Mouse (Mus musculus) kidney, embryonic 15.5 days (tissue): ENCODE measurements around the gene Bche. TPM values are rescaled to one million over a fixed set of nuclear protein-coding genes. Genes with fewer than 3 reads are reported as not detected.

ENCODE experiments used
- ATAC-seq: fragments of 200-750 bp; cut with Nextera tagmentation; replicated peaks from 2 replicates; pipeline ENCODE4 v1.8.0; 2017; ENCODE audit warnings: moderate TSS enrichment; ENCODE audit not compliant: low FRiP score
- H3K27ac ChIP-seq: fragments of 300-500 bp; sonication (generic); 2 replicates; pipeline ENCODE4 v1.5.1; 2015; ENCODE audit warnings: mild to moderate bottlenecking, inconsistent platforms
- H3K27me3 ChIP-seq: fragments of 300-500 bp; sonication (generic); 2 replicates; pipeline ENCODE4 v1.6.1; 2015; ENCODE audit warnings: inconsistent platforms
- H3K36me3 ChIP-seq: fragments of 300-500 bp; sonication (generic); 2 replicates; pipeline ENCODE4 v1.6.1; 2015; ENCODE audit warnings: inconsistent platforms
- H3K4me1 ChIP-seq: fragments of 300-500 bp; sonication (generic); 2 replicates; pipeline ENCODE4 v1.6.1; 2015; ENCODE audit warnings: inconsistent platforms
- H3K4me2 ChIP-seq: fragments of 300-500 bp; sonication (generic); 2 replicates; pipeline ENCODE4 v1.6.1; 2015; ENCODE audit warnings: moderate library complexity, mild to moderate bottlenecking, inconsistent platforms
- H3K4me3 ChIP-seq: fragments of 300-500 bp; sonication (generic); replicated peaks from 2 replicates; pipeline ENCODE4 v1.5.1; 2015; ENCODE audit warnings: mild to moderate bottlenecking, inconsistent platforms
- H3K9ac ChIP-seq: fragments of 300-500 bp; sonication (generic); 2 replicates; pipeline ENCODE4 v1.6.1; 2015; ENCODE audit warnings: mild to moderate bottlenecking, inconsistent platforms
- H3K9me3 ChIP-seq: fragments of 300-500 bp; sonication (generic); replicated peaks from 2 replicates; pipeline ENCODE4 v1.6.1; 2016; ENCODE audit warnings: inconsistent platforms
- WGBS: fragments of 180-500 bp; shearing (Covaris S2); methylation state at CpG from one replicate; pipeline ENCODE4 v1.1.7; 2015; ENCODE audit warnings: mixed read lengths; 5-methylcytosine and 5-hydroxymethylcytosine counted together
- polyA plus RNA-seq: library from polyadenylated mRNA; unstranded; fragments of >200 nt; fragmentation: Nextera tagmentation; extraction: Ambion mirVana; gene quantifications from 2 replicates; pipeline ENCODE4 v1.2.1, GENCODE M21; 2015

Gene Bche
- polyA plus RNA-seq, result 2.5 and 2.7 TPM in 2 replicates

GRCm38 (mm10) chr3:73708410-73708714, at the start of gene Bche:
Gene Bche, minus strand, starts transcription at chr3:73708415.
- WGBS, result 12% methylated on average over 10 of the region's 10 CpGs
- H3K36me3 ChIP-seq, result no peaks in the 10 kb centered on the region
- H3K27ac ChIP-seq, result no peak within 1 kb of the TSS
- H3K9ac ChIP-seq, result peak within 1 kb of the TSS; percentile 39; the same call in 1 of the 2 replicates
- ATAC-seq, result no peak
- H3K4me2 ChIP-seq, result peak within 1 kb of the TSS; percentile 63
- H3K4me3 ChIP-seq, result peak within 1 kb of the TSS; percentile 50
- no peaks in the 10 kb centered on the region for H3K4me1 ChIP-seq
- H3K27me3 ChIP-seq, result no peaks in the 10 kb centered on the region
- H3K9me3 ChIP-seq, result no peaks in the 10 kb centered on the region

GRCm38 (mm10) chr3:73741998-73742397, 33.8 kb upstream of the Bche start:
- no peaks in the 10 kb centered on the region for H3K9me3 ChIP-seq
- H3K4me3 ChIP-seq, result no peak overlapping the region
- no peaks in the 10 kb centered on the region for H3K4me1 ChIP-seq
- no peak overlapping the region for H3K9ac ChIP-seq
- no peak overlapping the region for H3K4me2 ChIP-seq
- H3K27ac ChIP-seq, result no peak overlapping the region
- H3K36me3 ChIP-seq, result no peaks in the 10 kb centered on the region
- H3K27me3 ChIP-seq, result no peaks in the 10 kb centered on the region
- ATAC-seq, result no peak

- no peaks in the 10 kb centered on the region for H3K9me3 ChIP-seq
- H3K36me3 ChIP-seq, result no peaks in the 10 kb centered on the region
- no peak overlapping the region for H3K9ac ChIP-seq
- H3K4me1 ChIP-seq, result no peaks in the 10 kb centered on the region
- 35% methylated on average over 2 of the region's 2 CpGs for WGBS
- no peaks in the 10 kb centered on the region for H3K27me3 ChIP-seq
- no peak for ATAC-seq
- no peak overlapping the region for H3K4me3 ChIP-seq
- no peak overlapping the region for H3K4me2 ChIP-seq
- no peak overlapping the region for H3K27ac ChIP-seq
Measured at GRCm38 (mm10) chr3:73731677-73732076, 23.5 kb upstream of the Bche start.

- no peaks in the 10 kb centered on the region for H3K9me3 ChIP-seq
- H3K27me3 ChIP-seq, result no peaks in the 10 kb centered on the region
- ATAC-seq, result no peak
- H3K9ac ChIP-seq, result no peak overlapping the region
- no peaks in the 10 kb centered on the region for H3K36me3 ChIP-seq
- 77% methylated on average over 5 of the region's 5 CpGs for WGBS
- H3K4me1 ChIP-seq, result no peaks in the 10 kb centered on the region
- H3K4me2 ChIP-seq, result no peak overlapping the region
- no peak overlapping the region for H3K27ac ChIP-seq
- H3K4me3 ChIP-seq, result no peak overlapping the region
Measured at GRCm38 (mm10) chr3:73729511-73729910, 21.3 kb upstream of the Bche start.

GRCm38 (mm10) chr3:73725711-73726110, 17.5 kb upstream of the Bche start:
- no peak overlapping the region for H3K4me2 ChIP-seq
- H3K27me3 ChIP-seq, result no peaks in the 10 kb centered on the region
- H3K9ac ChIP-seq, result no peak overlapping the region
- H3K9me3 ChIP-seq, result no peaks in the 10 kb centered on the region
- H3K27ac ChIP-seq, result no peak overlapping the region
- H3K4me3 ChIP-seq, result no peak overlapping the region
- no peaks in the 10 kb centered on the region for H3K36me3 ChIP-seq
- no peaks in the 10 kb centered on the region for H3K4me1 ChIP-seq
- ATAC-seq, result no peak

- no peaks in the 10 kb centered on the region for H3K27me3 ChIP-seq
- H3K9me3 ChIP-seq, result no peaks in the 10 kb centered on the region
- no peak for ATAC-seq
- H3K27ac ChIP-seq, result no peak overlapping the region
- 73% methylated on average over 1 of the region's 1 CpGs for WGBS
- no peaks in the 10 kb centered on the region for H3K4me1 ChIP-seq
- no peaks in the 10 kb centered on the region for H3K36me3 ChIP-seq
- no peak overlapping the region for H3K4me2 ChIP-seq
- H3K9ac ChIP-seq, result no peak overlapping the region
- no peak overlapping the region for H3K4me3 ChIP-seq
Measured at GRCm38 (mm10) chr3:73724869-73725268, 16.7 kb upstream of the Bche start.

- no peak for ATAC-seq
- H3K36me3 ChIP-seq, result no peaks in the 10 kb centered on the region
- 90% methylated on average over 1 of the region's 1 CpGs for WGBS
- no peaks in the 10 kb centered on the region for H3K9me3 ChIP-seq
- H3K4me1 ChIP-seq, result no peaks in the 10 kb centered on the region
- H3K9ac ChIP-seq, result no peak overlapping the region
- H3K27me3 ChIP-seq, result no peaks in the 10 kb centered on the region
- no peak overlapping the region for H3K4me3 ChIP-seq
- H3K27ac ChIP-seq, result no peak overlapping the region
- H3K4me2 ChIP-seq, result no peak overlapping the region
Measured at GRCm38 (mm10) chr3:73717610-73718284, 9.5 kb upstream of the Bche start.

- no peaks in the 10 kb centered on the region for H3K36me3 ChIP-seq
- ATAC-seq, result no peak
- no peak overlapping the region for H3K27ac ChIP-seq
- H3K4me1 ChIP-seq, result no peaks in the 10 kb centered on the region
- H3K4me3 ChIP-seq, result no peak overlapping the region
- no peaks in the 10 kb centered on the region for H3K9me3 ChIP-seq
- 78% methylated on average over 8 of the region's 8 CpGs for WGBS
- H3K27me3 ChIP-seq, result no peaks in the 10 kb centered on the region
- no peak overlapping the region for H3K4me2 ChIP-seq
- no peak overlapping the region for H3K9ac ChIP-seq
Measured at GRCm38 (mm10) chr3:73709871-73710270, 1.7 kb upstream of the Bche start.

- no peaks in the 10 kb centered on the region for H3K27me3 ChIP-seq
- no peaks in the 10 kb centered on the region for H3K9me3 ChIP-seq
- ATAC-seq, result peak; percentile 99
- H3K4me3 ChIP-seq, result peak overlapping the region; percentile 50
- peak overlapping the region; percentile 63 for H3K4me2 ChIP-seq
- 18% methylated on average over 20 of the region's 20 CpGs for WGBS
- no peak overlapping the region for H3K27ac ChIP-seq
- no peaks in the 10 kb centered on the region for H3K4me1 ChIP-seq
- peak overlapping the region; percentile 39; the same call in 1 of the 2 replicates for H3K9ac ChIP-seq
- H3K36me3 ChIP-seq, result no peaks in the 10 kb centered on the region
Measured at GRCm38 (mm10) chr3:73707461-73708409, 480 bp downstream of the Bche start.

GRCm38 (mm10) chr3:73706544-73706943, 1.7 kb downstream of the Bche start:
- no peaks in the 10 kb centered on the region for H3K4me1 ChIP-seq
- no peak for ATAC-seq
- H3K9me3 ChIP-seq, result no peaks in the 10 kb centered on the region
- H3K27me3 ChIP-seq, result no peaks in the 10 kb centered on the region
- H3K36me3 ChIP-seq, result no peaks in the 10 kb centered on the region
- no peak overlapping the region for H3K27ac ChIP-seq
- H3K9ac ChIP-seq, result no peak overlapping the region
- 51% methylated on average over 1 of the region's 1 CpGs for WGBS
- H3K4me2 ChIP-seq, result no peak overlapping the region
- no peak overlapping the region for H3K4me3 ChIP-seq

GRCm38 (mm10) chr3:73698889-73699288, 9.3 kb downstream of the Bche start:
- Histone ChIP-seq H3K27me3 (no peaks in the 10 kb centered on the region), H3K4me2 (no peak overlapping the region), H3K9ac (no peak overlapping the region), H3K27ac (no peak overlapping the region), H3K4me1 (no peaks in the 10 kb centered on the region), H3K36me3 (no peaks in the 10 kb centered on the region), H3K4me3 (no peak overlapping the region), H3K9me3 (no peaks in the 10 kb centered on the region)
- WGBS, result 79% methylated on average over 1 of the region's 1 CpGs
- no peak for ATAC-seq

- Histone ChIP-seq H3K36me3 (no peaks in the 10 kb centered on the region), H3K9me3 (no peaks in the 10 kb centered on the region), H3K4me1 (no peaks in the 10 kb centered on the region), H3K27ac (no peak overlapping the region), H3K4me3 (no peak overlapping the region), H3K27me3 (no peaks in the 10 kb centered on the region), H3K4me2 (no peak overlapping the region), H3K9ac (no peak overlapping the region)
- 62% methylated on average over 1 of the region's 1 CpGs for WGBS
- no peak for ATAC-seq
Measured at GRCm38 (mm10) chr3:73673333-73673732, 34.9 kb downstream of the Bche start.
